Mouse (Mus musculus): ENCODE data around the gene Zcchc7.

The Zcchc7 gene

DNA sequence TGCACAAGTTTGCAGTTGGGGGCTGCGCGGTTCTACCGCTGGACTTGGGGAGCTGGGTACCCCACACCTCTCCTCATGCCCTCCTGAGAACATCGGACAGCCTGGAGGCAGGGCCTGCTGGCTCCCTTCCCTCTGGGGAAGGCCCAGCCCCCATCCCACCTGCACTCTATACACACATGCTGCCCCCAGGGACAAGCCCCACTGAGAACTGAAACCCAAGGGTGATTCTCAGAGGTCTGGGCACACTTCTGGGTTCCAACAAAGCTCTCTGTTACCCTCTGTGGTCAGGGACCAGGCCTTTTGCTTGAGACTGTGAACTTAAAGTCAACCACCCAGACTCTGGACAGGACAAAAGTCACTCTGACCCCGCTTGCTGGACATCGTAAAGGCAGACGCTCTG, 214.4 kb downstream of the Zcchc7 start:
- no peak for DNase-seq

DNA sequence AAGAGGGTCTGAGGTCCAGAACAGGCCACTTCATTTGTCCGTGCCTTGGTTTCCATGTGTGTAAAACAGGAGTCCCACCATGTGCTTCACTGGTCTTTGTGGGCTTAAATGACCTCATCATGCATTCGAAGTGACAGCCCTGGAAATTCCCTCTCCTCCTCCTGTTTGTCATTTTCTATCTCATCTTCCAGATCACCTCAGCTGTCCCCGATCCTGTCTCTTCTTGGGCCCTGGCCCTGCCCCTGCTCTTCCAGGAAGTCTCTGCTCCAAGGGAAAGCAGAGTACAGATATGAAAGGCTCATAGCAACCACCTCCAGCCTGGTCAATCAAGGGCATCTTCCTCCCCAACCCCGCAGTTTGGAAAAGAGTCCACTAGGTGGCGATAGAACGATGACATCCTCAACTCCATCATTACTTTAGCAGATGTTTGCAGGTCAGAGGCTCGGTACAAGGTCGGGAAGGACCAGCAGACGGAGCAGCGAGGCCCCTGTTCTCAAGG, 215.0 kb downstream of the Zcchc7 start:
- DNase-seq, result no peak

GRCm38 (mm10) chr4:44973450-44973849, 217.8 kb downstream of the Zcchc7 start:
- peak; percentile 90 for DNase-seq

DNA sequence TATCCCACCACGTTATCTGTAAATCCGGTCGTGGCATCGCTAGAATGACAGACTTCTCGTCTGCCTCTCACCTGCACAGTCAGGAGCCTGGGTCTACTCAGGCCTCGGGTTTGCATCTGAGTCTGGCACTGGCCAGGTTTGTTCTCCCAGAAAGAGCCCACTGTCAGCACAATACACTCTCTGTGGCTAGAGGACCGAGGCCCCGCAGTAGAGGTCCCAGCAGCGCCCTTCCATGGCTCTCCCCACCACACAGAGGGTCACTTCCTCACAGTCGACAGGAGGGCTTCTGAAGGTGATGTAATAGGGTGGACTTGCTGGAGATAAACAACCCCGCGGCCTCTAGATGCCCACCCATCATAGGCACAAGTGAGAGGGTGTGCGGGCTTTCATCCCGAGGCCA, 218.2 kb downstream of the Zcchc7 start:
- DNase-seq, result no peak

GRCm38 (mm10) chr4:44974331-44974730, 218.7 kb downstream of the Zcchc7 start:
- DNase-seq, result no peak

GRCm38 (mm10) chr4:44976026-44976615, 220.4 kb downstream of the Zcchc7 start:
- no peak for DNase-seq

GRCm38 (mm10) chr4:44976921-44977710, 221.4 kb downstream of the Zcchc7 start:
- DNase-seq, result no peak

- no peak for DNase-seq
Measured at GRCm38 (mm10) chr4:44978175-44978574, 222.5 kb downstream of the Zcchc7 start.

DNA sequence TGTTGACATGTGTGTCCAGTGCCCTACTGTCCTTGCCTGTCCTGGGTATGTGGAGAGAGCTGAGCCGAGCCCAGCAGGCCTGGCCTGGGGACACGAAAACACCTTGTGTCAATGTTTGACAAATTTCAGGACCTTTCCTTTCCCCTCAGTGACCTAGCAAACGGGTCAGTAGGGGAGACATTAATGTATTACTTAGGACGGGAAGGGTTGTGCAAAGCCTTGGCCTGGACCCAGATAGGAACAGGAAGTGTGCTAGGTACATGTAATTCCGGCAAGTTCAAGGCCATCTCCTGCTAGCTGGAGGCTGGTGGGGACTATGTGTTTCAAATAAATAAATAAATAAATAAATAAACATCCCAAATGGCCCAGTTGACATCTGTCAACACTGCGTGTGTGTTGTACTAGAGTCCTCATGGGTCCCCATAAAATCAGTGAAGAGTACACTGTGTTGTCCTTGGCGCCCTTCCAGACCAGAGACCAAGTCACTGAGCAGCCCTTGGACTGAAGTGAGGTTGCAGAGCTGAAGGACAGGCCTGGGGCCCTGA, 224.2 kb downstream of the Zcchc7 start:
- no peak for DNase-seq

- peak; percentile 82 for DNase-seq
Measured at GRCm38 (mm10) chr4:44981280-44981973, 225.8 kb downstream of the Zcchc7 start, which contains the start of gene Grhpr. Gene Grhpr, plus strand, starts transcription at chr4:44981395.
